Mouse (Mus musculus): ENCODE data around the gene Syvn1. TPM values are rescaled to one million over a fixed set of nuclear protein-coding genes. Genes with fewer than 3 reads are reported as not detected.
A peak's percentile ranks its signal among the peaks of the same experiment; 100 is the strongest.

The Syvn1 gene
- total RNA-seq (2021) = 10 to 100 TPM; 19.5 TPM

- intact Hi-C loops (cut with DNase I) = loop anchor here (5.0 kb wide), 1 partner anchor 81 kb away; the partner anchor contains the start of gene Snx15
- DNase-seq = peak; percentile 94 to 95
Measured at GRCm38 (mm10) chr19:6046294-6047153, at the start of gene Syvn1. Gene Syvn1, plus strand, starts transcription at chr19:6046576.

DNA sequence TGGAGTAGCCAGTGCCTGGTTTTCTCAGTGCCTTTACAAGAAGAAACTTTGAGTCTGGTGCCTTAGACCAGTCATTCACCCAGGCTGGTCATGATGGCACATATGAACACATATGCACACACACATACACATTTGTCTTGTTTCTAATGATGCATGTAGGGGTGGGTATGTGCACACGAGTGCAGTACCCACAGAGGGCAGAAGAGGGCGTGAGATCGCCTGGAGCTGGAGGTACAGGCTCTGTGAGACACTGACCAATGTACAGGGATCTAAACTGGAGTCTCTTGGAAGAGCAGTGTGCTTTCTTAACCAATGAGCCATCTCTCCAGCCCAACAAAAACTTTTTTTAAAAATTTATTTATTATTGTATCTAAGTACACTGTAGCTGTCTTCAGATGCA lies 48.2 kb upstream of the Syvn1 start:
- no peak for DNase-seq
- intact Hi-C loops (cut with DNase I) = no loop called here

DNA sequence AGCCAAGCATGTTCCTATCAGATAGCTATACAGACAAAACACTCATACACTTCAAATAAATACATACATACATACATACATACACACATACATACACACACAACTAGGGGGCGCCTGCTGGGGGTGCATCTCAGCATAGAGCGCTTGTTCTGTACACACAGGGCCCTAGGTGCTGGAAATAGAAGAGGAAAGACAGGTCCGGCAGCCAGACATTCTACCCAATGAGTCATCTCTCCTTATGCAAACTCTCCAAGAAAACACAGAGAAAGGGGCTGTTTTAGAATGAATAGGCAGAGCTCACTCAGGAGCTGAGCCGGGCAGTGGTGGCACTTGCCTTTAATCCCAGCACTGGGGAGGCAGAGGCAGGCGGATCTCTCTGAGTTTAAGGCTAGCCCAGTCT lies 46.4 kb upstream of the Syvn1 start:
- intact Hi-C loops (cut with DNase I) = no loop called here
- no peak for DNase-seq

- intact Hi-C loops (cut with DNase I) = no loop called here
- DNase-seq = no peak
Measured at GRCm38 (mm10) chr19:6005541-6005940, 40.8 kb upstream of the Syvn1 start.

- intact Hi-C loops (cut with DNase I) = no loop called here
- DNase-seq = no peak
Measured at GRCm38 (mm10) chr19:6007013-6007412, 39.4 kb upstream of the Syvn1 start.

- no peak for DNase-seq
- intact Hi-C loops (cut with DNase I) = no loop called here
Measured at GRCm38 (mm10) chr19:6009137-6009536, 37.2 kb upstream of the Syvn1 start.

- DNase-seq = no peak
- intact Hi-C loops (cut with DNase I) = loop anchor here (10.0 kb wide), 1 partner anchor 229 kb away; no protein-coding TSS in a partner anchor
Measured at GRCm38 (mm10) chr19:6013691-6014090, 32.7 kb upstream of the Syvn1 start.

DNA sequence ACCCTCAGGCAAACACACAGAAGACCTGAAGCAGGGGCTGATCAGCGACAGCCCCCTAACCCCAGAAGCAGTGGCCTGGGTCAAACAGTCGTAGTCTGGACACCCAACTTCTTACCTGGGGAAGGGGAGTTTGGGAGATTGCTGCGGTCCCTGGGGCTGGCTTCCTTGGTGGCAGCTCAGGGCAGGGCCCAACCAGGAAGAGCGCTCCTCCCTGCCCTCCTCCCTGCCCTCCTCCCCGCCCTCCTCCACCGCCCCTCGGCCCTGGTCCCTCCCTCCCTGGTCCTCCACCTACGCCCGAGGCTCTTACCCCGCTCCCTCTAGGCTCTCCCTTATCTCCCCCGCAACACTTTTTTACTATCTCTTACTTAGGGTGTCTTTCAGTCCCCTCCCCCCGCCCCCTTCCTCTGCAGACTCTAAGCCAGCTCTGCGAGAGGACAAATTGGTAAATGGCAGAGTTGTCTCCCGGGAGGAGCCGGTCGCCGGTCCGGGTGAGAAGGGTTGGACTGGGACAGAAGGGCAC lies 31.3 kb upstream of the Syvn1 start:
- intact Hi-C loops (cut with DNase I) = loop anchor here (10.0 kb wide), 1 partner anchor 230 kb away; no protein-coding TSS in a partner anchor
- peak in 1 of 2 experiments; percentile 57 for DNase-seq

DNA sequence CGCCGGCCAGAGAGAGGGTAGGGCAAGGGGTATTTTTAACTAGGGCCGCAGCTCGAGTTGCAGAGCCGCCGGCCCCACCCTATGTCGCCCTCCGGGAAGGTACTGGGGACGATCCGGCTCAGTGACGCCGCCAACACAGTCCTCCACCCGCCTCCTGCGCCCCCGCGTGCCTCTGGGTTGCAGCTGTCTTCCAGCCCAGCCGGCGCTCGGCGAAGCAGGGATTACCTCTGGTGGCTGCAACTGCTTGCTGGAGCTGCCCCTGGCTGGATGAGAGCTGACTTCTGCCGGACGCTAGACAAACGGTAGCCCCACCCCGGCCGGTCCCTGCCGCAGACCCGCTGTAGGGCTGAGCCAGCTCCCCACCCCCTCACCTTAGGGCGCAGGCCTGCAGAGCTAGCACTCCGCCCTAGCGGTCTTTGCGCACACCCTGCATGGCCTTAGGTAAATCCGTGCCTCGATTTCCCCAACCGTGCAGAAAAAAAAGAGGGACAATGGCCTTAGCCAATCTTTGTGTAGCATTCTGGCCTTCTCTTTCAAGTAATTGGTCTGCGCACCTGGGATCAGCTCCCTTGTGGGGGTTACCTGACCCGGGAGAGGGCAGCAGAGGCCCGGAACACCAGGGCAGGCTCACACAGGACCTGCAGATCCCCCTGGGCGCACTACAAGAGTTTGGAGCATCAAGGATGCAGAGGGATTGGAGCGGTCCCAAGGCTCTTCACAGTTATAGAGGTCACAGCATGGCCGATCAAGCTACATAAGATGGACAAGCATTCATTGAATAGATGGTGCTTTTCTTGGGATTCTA lies 30.7 kb upstream of the Syvn1 start, which contains the start of gene Capn1:
Gene Capn1 (minus strand): TSS at position 387 of the 805 bp plus-strand sequence.
- intact Hi-C loops (cut with DNase I) = loop anchor here (2.0 to 10.0 kb wide), 2 partner anchors 95 to 231 kb away; no protein-coding TSS in a partner anchor
- peak; percentile 83 to 86 for DNase-seq

DNA sequence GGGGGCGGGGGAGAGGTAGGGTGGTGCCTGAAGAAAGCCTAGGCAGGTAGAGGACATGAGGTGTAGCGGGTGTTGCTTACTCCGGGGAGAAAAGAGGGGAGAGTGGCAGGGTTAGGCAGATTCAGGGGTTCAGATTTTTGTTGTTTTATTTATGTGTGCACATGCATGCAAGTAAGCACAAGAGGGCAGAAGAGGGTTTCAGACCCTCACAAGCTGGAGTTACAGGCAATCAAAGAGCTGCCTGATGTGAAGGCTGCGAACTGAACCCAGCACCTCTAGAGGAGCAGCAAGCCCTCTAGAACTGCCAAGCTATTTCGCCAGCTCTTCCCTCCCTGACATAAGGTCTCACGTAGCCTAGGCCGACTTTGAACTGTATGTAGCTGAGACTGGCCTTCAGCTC lies 29.8 kb upstream of the Syvn1 start:
- intact Hi-C loops (cut with DNase I) = loop anchor here (2.0 to 10.0 kb wide), 2 partner anchors 96 to 232 kb away; no protein-coding TSS in a partner anchor
- DNase-seq = peak; percentile 9 to 17

- peak; percentile 83 to 94 for DNase-seq
- intact Hi-C loops (cut with DNase I) = loop anchor here (1.0 to 10.0 kb wide), 2 partner anchors 53 to 234 kb away; no protein-coding TSS in a partner anchor
Measured at GRCm38 (mm10) chr19:6018142-6019089, 28.0 kb upstream of the Syvn1 start.

DNA sequence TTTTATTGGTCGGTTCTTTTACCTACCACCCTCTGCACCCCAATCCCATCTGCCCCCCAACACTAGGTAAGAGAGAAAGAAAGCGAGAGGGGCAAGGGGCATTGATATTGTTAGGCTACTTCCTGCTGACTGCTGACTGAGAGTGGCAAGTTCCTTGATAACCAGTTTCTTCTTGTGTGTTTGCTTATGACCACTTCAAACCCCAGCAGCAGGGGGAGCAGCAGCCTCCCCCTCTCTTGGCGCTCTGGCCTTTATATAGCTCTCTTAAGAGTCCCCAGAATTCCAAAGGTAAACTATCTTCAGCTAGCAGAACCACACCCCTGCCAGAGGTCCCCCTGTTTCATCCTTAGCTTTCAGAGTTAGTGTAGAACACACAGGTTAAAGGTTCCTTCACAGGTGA lies 26.1 kb upstream of the Syvn1 start:
- intact Hi-C loops (cut with DNase I) = no loop called here
- DNase-seq = no peak

DNA sequence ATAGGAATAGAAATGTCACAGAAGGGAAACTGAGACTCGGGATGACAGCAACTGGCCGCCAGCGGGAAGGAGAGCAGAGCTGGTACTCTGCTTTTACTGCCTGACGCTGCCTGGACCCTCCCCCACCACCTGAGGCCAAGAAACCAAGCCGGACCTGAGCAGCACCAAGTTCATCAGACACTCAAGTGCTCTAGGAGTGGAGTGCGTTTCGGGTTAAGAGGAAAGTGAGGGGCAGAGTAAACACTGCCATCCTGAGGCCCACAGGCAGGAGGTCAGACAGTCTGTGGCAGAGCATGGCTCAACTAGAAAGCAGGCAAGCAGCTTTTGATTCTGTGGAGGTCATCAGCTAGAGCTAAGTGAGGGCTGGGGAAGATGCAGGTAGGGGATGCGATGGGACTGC lies 23.3 kb upstream of the Syvn1 start:
- intact Hi-C loops (cut with DNase I) = no loop called here

DNA sequence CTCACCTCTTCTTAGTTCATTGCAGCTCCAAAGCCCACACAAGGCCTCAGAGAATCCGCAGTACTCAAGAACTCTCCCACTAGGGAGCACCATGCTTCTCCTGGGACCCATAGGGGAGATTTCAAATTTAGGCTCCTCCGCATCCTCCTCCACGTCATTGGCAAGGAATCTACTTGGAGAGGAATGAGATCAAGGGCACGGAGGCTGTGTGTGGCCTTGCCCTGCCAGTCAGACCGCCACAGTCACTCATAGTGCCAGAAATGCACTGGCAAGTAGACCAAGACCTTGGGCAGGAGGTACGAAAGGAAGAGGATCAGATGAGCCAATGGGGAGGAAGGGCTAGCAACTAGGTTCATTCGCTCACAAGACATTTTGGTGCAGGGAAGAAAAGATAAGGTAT lies 22.4 kb upstream of the Syvn1 start:
- DNase-seq = no peak
- intact Hi-C loops (cut with DNase I) = no loop called here

More for the DNA sequence above, 23.3 kb upstream of the Syvn1 start:
- DNase-seq = no peak

GRCm38 (mm10) chr19:6028991-6029390 lies 17.4 kb upstream of the Syvn1 start:
- DNase-seq = no peak
- intact Hi-C loops (cut with DNase I) = no loop called here

DNA sequence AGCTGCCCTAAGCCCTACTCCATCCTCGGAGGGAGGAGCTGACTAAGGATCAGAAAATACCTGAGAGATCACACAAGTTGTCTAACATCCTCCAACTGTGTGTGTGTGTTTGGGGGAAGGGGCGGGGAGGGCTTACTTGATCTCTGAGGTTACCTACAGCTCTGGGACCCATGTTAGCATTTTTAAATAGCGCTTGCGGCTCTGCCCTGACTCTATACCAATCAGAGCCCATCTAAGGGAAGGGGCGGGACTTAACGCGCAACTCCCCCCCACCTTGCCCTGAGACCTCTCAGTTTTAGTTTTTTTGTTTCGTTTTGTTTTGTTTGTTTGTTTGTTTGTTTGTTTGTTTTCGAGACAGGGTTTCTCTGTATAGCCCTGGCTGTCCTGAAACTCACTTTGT lies 16.9 kb upstream of the Syvn1 start:
- DNase-seq = no peak
- intact Hi-C loops (cut with DNase I) = no loop called here

DNA sequence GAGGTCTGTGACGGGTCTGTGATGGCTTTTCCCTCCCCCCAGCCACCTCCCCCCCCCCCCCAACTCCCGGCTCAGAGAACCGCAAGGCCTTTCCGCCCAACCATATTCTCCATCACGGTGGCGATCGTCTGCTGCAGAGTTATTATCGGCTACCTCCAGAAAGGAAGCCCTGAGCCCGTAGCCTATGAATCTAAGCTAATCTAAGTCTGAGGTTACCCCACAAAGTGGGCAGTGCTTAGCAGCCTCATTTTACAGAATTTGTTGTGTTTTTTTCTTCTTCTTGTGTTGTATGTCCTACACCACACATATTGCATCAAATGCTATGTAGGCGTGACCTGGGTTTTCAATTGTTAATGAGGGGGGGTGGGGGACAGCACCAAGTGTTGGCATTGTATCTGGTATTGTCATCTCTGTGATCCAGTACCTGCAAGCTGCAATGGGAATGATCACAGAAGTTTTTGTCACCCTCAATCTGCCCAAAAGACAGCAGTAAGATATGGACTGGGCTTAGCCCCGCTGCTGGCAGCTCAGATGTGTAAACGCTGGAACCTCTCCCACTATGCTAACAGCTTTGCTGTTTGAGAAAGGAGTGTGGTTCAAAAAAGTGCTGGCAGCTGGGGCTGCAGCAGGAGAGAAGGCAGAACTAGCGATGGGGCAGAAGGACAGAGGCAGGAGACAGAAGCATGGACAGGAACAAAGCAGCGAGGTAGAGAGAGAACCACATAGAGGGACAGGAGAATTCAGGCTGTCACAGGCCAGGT lies 15.7 kb upstream of the Syvn1 start:
- DNase-seq = no peak
- intact Hi-C loops (cut with DNase I) = no loop called here

DNA sequence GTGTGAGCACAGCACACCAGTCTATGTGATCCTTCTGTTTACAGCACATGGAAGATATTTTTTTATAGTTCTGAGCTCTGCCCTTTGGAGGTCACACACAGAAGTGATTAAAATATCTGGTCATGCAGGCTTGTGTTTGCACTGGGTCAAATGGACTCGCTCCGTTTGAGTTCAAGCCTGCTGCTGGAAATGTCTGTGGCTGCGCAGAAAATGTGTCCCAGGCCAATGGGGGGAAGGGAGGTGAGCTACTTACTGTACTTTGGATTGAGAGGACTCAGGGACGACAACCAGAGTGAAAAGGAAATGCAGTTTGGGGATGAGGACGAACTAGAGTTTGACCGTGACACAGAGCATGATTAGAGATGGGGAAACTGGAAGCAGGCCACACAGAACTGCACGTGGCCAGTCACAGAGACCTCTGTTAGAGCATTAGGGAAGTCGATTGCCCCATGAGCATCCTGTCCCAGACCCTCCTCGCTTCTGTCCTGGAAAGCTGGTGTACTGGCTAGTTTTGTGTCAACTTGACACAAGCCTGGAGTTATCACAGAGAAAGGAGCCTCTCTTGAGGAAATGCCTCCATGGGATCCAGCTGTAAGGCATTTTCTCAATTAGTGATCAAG lies 10.3 kb upstream of the Syvn1 start:
- intact Hi-C loops (cut with DNase I) = no loop called here
- no peak for DNase-seq

DNA sequence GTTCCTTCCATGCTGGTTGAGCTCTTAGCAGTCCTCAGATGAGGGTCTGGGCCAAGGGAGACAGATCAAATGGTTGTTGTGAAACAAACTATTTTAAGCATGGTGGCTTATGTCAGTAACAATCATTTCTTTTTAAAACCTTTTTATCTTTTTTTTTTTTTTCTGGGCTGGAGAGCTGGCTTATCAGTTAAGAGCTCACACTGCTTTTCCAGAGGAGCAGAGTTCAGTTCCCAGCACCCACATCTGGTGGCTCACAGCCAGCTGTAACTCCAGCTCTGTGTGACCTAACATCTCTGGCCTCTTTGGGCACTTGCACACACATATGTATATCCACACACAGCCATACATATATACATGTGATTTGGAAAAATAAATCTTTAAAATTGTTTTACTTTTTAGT lies 8.7 kb upstream of the Syvn1 start:
- intact Hi-C loops (cut with DNase I) = no loop called here
- DNase-seq = no peak

Data from heart, postnatal 10 days (tissue).